Mouse (Mus musculus) cerebellum, adult 18-20 months (tissue): ENCODE measurements around the gene Olfr620.

Experiments
- DNase-seq, 2 experiments: peaks; one replicate each; pipeline ENCODE4 v3.0.0; 2021

The Olfr620 gene

GRCm38 (mm10) chr7:103612434-103612833 is at the start of gene Olfr620:
TSS of gene Olfr620 (minus strand) at chr7:103612534.
- DNase-seq, result no peak

GRCm38 (mm10) chr7:103644070-103644469 is 31.7 kb upstream of the Olfr620 start:
- DNase-seq, result no peak

- DNase-seq, result no peak
These were observed 30.3 kb upstream of the Olfr620 start, which contains the start of gene Olfr622 for GRCm38 (mm10) chr7:103642602-103643001. TSS of gene Olfr622 (minus strand) at chr7:103642702.

- DNase-seq, result no peak
These were observed 24.5 kb upstream of the Olfr620 start for GRCm38 (mm10) chr7:103636795-103637194.

GRCm38 (mm10) chr7:103607425-103607824 is 4.9 kb downstream of the Olfr620 start:
- DNase-seq, result no peak

GRCm38 (mm10) chr7:103600275-103600674 is 12.1 kb downstream of the Olfr620 start, which contains the start of gene Olfr619:
TSS of gene Olfr619 (plus strand) at chr7:103600575.
- DNase-seq, result no peak

- no peak for DNase-seq
These were observed 22.5 kb downstream of the Olfr620 start, which contains the start of gene Olfr618 for GRCm38 (mm10) chr7:103589803-103590202. TSS of gene Olfr618 (plus strand) at chr7:103590103.

GRCm38 (mm10) chr7:103572761-103573160 is 39.6 kb downstream of the Olfr620 start, which contains the start of gene Olfr617:
TSS of gene Olfr617 (plus strand) at chr7:103573061.
- no peak for DNase-seq

- DNase-seq, result no peak
These were observed 43.3 kb downstream of the Olfr620 start, which contains the start of gene Olfr616 for GRCm38 (mm10) chr7:103569043-103569442. TSS of gene Olfr616 (minus strand) at chr7:103569143.

GRCm38 (mm10) chr7:103555779-103556178 is 56.6 kb downstream of the Olfr620 start, which contains the start of gene Olfr615:
TSS of gene Olfr615 (plus strand) at chr7:103556079.
- no peak for DNase-seq
